In genomic region chr11:61577349-61577748, GRCm38 (mm10) we compare ENCODE assay signal across 9 mouse cellular contexts. TPM values are rescaled to one million over a fixed set of nuclear protein-coding genes. Genes with fewer than 3 reads are reported as not detected.
DNase-seq lines count a peak whose midpoint lies in the region; ATAC-seq and TF ChIP-seq lines count a peak whose summit lies in the region.
"Had no signal": no experiment of that assay in that cellular context is flagged by ENCODE, and none has a peak within 500 bp of the region (broad histone marks: within the 10 kb centered on the region; RNA-seq: fewer than 3 reads in every experiment).

No protein-coding gene starts in this region.

- H3K27ac ChIP-seq in liver, postnatal 0 days (ENCODE audit: low read depth): no peak overlapping the region
- no peak overlapping the region for H3K27ac ChIP-seq in liver, embryonic 11.5 days (ENCODE audit: low read depth, low read length)
- H3K27ac ChIP-seq in hindbrain, postnatal 0 days: no peak overlapping the region
- no peak overlapping the region for H3K27ac ChIP-seq in stomach, embryonic 14.5 days (ENCODE audit: low read length)

- no peaks in the 10 kb centered on the region for H3K9me3 ChIP-seq in liver, postnatal 0 days (ENCODE audit: low read length)
- H3K9me3 ChIP-seq in liver, embryonic 11.5 days (ENCODE audit: control insufficient read depth, low read length): no peaks in the 10 kb centered on the region
- no peaks in the 10 kb centered on the region for H3K9me3 ChIP-seq in hindbrain, postnatal 0 days (ENCODE audit: low read length)
- no peaks in the 10 kb centered on the region for H3K9me3 ChIP-seq in stomach, embryonic 14.5 days (ENCODE audit: control insufficient read depth, low read depth, low read length)

- H3K4me2 ChIP-seq in liver, postnatal 0 days (ENCODE audit: low read depth, low read length): peak overlapping the region; percentile 91; the same call in 1 of the 2 replicates
- no peak overlapping the region for H3K4me2 ChIP-seq in liver, embryonic 11.5 days
- H3K4me2 ChIP-seq in hindbrain, postnatal 0 days (ENCODE audit: low read depth, low read length): peak overlapping the region; percentile 73
- H3K4me2 ChIP-seq in stomach, embryonic 14.5 days (replicated peaks; ENCODE audit: low read depth, low read length): peak overlapping the region; percentile 88; the same call in 1 of the 2 replicates

- H3K4me1 ChIP-seq in liver, postnatal 0 days (ENCODE audit: insufficient read depth): peaks cover 10% of the 10 kb centered on the region
- peaks cover 11% of the 10 kb centered on the region; the same call in 1 of the 2 replicates for H3K4me1 ChIP-seq in liver, embryonic 11.5 days (replicated peaks; ENCODE audit: control insufficient read depth, insufficient read depth, low read length)
- peaks cover 18% of the 10 kb centered on the region for H3K4me1 ChIP-seq in hindbrain, postnatal 0 days (ENCODE audit: insufficient read depth, low read length)
- H3K4me1 ChIP-seq in stomach, embryonic 14.5 days (ENCODE audit: control insufficient read depth, insufficient read depth, low read length): peaks cover 16% of the 10 kb centered on the region

- TF ChIP-seq CTCF in liver, postnatal 0 days (IDR thresholded peaks at IDR 0.05; ENCODE audit: low read depth): no peak
- no peak for TF ChIP-seq CTCF in hindbrain, postnatal 0 days (IDR thresholded peaks at IDR 0.05; ENCODE audit: low read depth)

- no peak for TF ChIP-seq EP300 in liver, postnatal 0 days (IDR thresholded peaks at IDR 0.05; ENCODE audit: low read depth)

- H3K27me3 ChIP-seq in liver, postnatal 0 days (ENCODE audit: insufficient read depth, low read length): peaks cover 17% of the 10 kb centered on the region; the same call in 1 of the 2 replicates
- peaks cover 20% of the 10 kb centered on the region for H3K27me3 ChIP-seq in liver, embryonic 11.5 days (replicated peaks; ENCODE audit: control insufficient read depth, insufficient read depth, low read length)
- H3K27me3 ChIP-seq in hindbrain, postnatal 0 days (ENCODE audit: insufficient read depth, low read length): no peaks in the 10 kb centered on the region
- no peaks in the 10 kb centered on the region for H3K27me3 ChIP-seq in stomach, embryonic 14.5 days (ENCODE audit: control insufficient read depth, insufficient read depth, low read length)

- ATAC-seq in liver, postnatal 0 days: no peak
- no peak for ATAC-seq in liver, embryonic 11.5 days (replicated peaks; ENCODE audit: low FRiP score)
- ATAC-seq in hindbrain, postnatal 0 days: no peak
- no peak for ATAC-seq in stomach, embryonic 14.5 days (ENCODE audit: insufficient number of reproducible peaks, insufficient read depth, low FRiP score, low read depth)
- ATAC-seq: activated CD4-positive, CD25-positive, alpha-beta regulatory T cell, adult 4 months had no signal

- H3K36me3 ChIP-seq in liver, postnatal 0 days (replicated peaks; ENCODE audit: insufficient read depth, low read length): no peaks in the 10 kb centered on the region
- H3K36me3 ChIP-seq in liver, embryonic 11.5 days (ENCODE audit: control insufficient read depth, insufficient read depth, low read length): no peaks in the 10 kb centered on the region
- no peaks in the 10 kb centered on the region for H3K36me3 ChIP-seq in hindbrain, postnatal 0 days (ENCODE audit: insufficient read depth, low read length)
- no peaks in the 10 kb centered on the region for H3K36me3 ChIP-seq in stomach, embryonic 14.5 days (ENCODE audit: control insufficient read depth, insufficient read depth, low read length)

- H3K4me3 ChIP-seq in liver, postnatal 0 days (ENCODE audit: low read depth, low read length): no peak overlapping the region
- no peak overlapping the region for H3K4me3 ChIP-seq in liver, embryonic 11.5 days (ENCODE audit: low read depth, low read length)
- H3K4me3 ChIP-seq in hindbrain, postnatal 0 days (ENCODE audit: low read length): peak overlapping the region; percentile 86
- 0 out of 2 replicates have a peak overlapping the region, but pooled peaks have one; percentile 95 for H3K4me3 ChIP-seq in stomach, embryonic 14.5 days (ENCODE audit: low read depth, low read length)

- DNase-seq in liver, postnatal 0 days: no peak
- DNase-seq in liver, embryonic 11.5 days (ENCODE audit: low spot score): no peak
- DNase-seq in fat pad, adult 2 months (ENCODE audit: extremely low read depth, low read depth, low spot score): peak; percentile 47
- no peak for DNase-seq in hindbrain, postnatal 0 days (ENCODE audit: low spot score)
- no peak for DNase-seq in right cerebral cortex, adult 18-20 months
- no peak for DNase-seq in ovary, postnatal 10 days (ENCODE audit: low spot score)
- DNase-seq: embryo, embryonic 11 days had no signal

- no peak overlapping the region for H3K9ac ChIP-seq in liver, postnatal 0 days (replicated peaks)
- no peak overlapping the region for H3K9ac ChIP-seq in liver, embryonic 11.5 days (ENCODE audit: low read depth, low read length)
- no peak overlapping the region; the same call in 1 of the 2 replicates for H3K9ac ChIP-seq in hindbrain, postnatal 0 days (replicated peaks; ENCODE audit: low read length)
- no peak overlapping the region for H3K9ac ChIP-seq in stomach, embryonic 14.5 days (replicated peaks; ENCODE audit: low read depth, low read length)

RNA-seq across cellular contexts. Expression of gene Epn2, which starts 2.1 kb away (rescaled TPM):
- 3.1 and 3.7 TPM in 2 replicates for polyA plus RNA-seq in liver, postnatal 0 days (2015; fragmentation: Nextera tagmentation; extraction: Ambion mirVana)
- 9.2 and 9.3 TPM in 2 replicates for polyA plus RNA-seq in liver, embryonic 11.5 days (2014; fragmentation: Nextera tagmentation; extraction: Ambion mirVana)
- total RNA-seq in hindbrain, postnatal 0 days (2014; rRNA removed): 76.4 and 84.2 TPM in 2 replicates
- polyA plus RNA-seq in hindbrain, postnatal 0 days (2015; fragmentation: Nextera tagmentation; extraction: Ambion mirVana): 56.1 and 59.9 TPM in 2 replicates
- polyA plus RNA-seq in stomach, embryonic 14.5 days (2014; fragmentation: Nextera tagmentation; extraction: Ambion mirVana): 28.7 and 32.6 TPM in 2 replicates

Comparison
In these comparisons a context has a peak if more than half of its experiments do, and no peak if none do; other contexts are left out.
1. H3K4me3 ChIP-seq: peak in hindbrain, postnatal 0 days (single experiment) and stomach, embryonic 14.5 days (single experiment); none in liver, postnatal 0 days (single experiment) and liver, embryonic 11.5 days (single experiment).